Mouse (Mus musculus): Measurements from ENCODE around the gene Scaf1. TPM values are rescaled to one million over a fixed set of nuclear protein-coding genes. Genes with fewer than 3 reads are reported as not detected.
A peak's percentile ranks its signal among the peaks of the same experiment; 100 is the strongest.

Gene Scaf1
- polyA plus RNA-seq, 1 experiment from 2014 or later: 37.0 TPM

- WGBS: 0% methylated on average over 10 of the region's 18 CpGs
- peak within 1 kb of the TSS; percentile 96 for H3K9ac ChIP-seq
- peaks cover 30% of the 10 kb centered on the region for H3K36me3 ChIP-seq
- H3K9me3 ChIP-seq (replicated peaks): no peaks in the 10 kb centered on the region
- peak within 1 kb of the TSS; percentile 91 for H3K4me3 ChIP-seq
- no peaks in the 10 kb centered on the region for H3K27me3 ChIP-seq (replicated peaks)
- peak; percentile 9 for ATAC-seq (ENCODE audit: insufficient number of reproducible peaks, low FRiP score)
- peak within 1 kb of the TSS; percentile 98 for H3K27ac ChIP-seq (ENCODE audit: poor library complexity, severe bottlenecking)
- peak within 1 kb of the TSS; percentile 92 for H3K4me2 ChIP-seq
- peaks cover 21% of the 10 kb centered on the region for H3K4me1 ChIP-seq (replicated peaks)
Measured at GRCm38 (mm10) chr7:45052862-45053116, 36.6 kb upstream of the Scaf1 start, which contains the start of gene Prr12. Prr12 (minus strand) TSS chr7:45052881.

DNA sequence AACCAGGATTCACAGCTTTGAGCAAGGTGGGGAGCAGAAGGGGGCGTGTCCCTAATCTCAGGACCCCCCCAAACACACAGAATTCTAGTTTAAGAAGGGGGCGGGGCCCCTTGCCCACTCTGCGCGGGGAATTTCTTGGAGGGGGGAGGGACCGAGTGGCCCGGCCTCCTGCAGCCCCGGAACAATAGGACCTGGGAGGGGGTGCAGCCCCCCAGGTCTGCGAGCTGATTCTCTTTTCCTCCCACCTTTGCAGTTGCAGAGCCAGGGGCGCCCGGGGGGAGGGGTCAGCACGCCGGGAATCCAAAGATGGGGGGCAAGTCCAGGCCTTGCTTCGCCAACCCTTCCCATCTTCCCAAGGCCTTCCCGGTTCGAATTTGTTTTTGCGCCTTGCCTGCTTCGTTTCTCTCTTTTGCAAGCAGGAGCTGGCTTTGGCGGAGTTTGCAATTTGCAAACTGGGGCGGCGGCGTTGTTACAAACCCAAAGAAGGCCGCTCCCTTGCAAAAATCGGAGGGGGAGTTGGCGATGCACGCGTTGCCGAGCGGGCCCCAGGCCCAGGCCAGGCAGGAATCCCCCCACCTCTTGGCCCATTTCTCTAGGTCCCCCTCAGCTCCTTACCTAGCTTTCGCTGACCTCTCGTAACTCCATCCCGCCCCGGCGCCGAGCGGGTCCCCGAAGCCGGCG, 36.2 kb upstream of the Scaf1 start:
- peaks cover 21% of the 10 kb centered on the region for H3K4me1 ChIP-seq (replicated peaks)
- under 1% methylated on average over 38 of the region's 38 CpGs for WGBS
- H3K9ac ChIP-seq: peak overlapping the region; percentile 96
- no peaks in the 10 kb centered on the region for H3K9me3 ChIP-seq (replicated peaks)
- H3K4me3 ChIP-seq: peak overlapping the region; percentile 91
- H3K27me3 ChIP-seq (replicated peaks): no peaks in the 10 kb centered on the region
- peak overlapping the region; percentile 92 for H3K4me2 ChIP-seq
- peak overlapping the region; percentile 98 for H3K27ac ChIP-seq (ENCODE audit: poor library complexity, severe bottlenecking)
- peaks cover 35% of the 10 kb centered on the region for H3K36me3 ChIP-seq
- no peak for ATAC-seq (ENCODE audit: insufficient number of reproducible peaks, low FRiP score)

- H3K27me3 ChIP-seq (replicated peaks): no peaks in the 10 kb centered on the region
- ATAC-seq (ENCODE audit: insufficient number of reproducible peaks, low FRiP score): no peak
- H3K9me3 ChIP-seq (replicated peaks): no peaks in the 10 kb centered on the region
- H3K36me3 ChIP-seq: peaks cover 42% of the 10 kb centered on the region
- 2% methylated on average over 13 of the region's 13 CpGs for WGBS
- H3K4me1 ChIP-seq (replicated peaks): peaks cover 21% of the 10 kb centered on the region
- peak overlapping the region; percentile 96 for H3K9ac ChIP-seq
- peak overlapping the region; percentile 98 for H3K27ac ChIP-seq (ENCODE audit: poor library complexity, severe bottlenecking)
- H3K4me3 ChIP-seq: peak overlapping the region; percentile 91
- peak overlapping the region; percentile 92 for H3K4me2 ChIP-seq
Measured at GRCm38 (mm10) chr7:45051601-45051974, 35.4 kb upstream of the Scaf1 start.

- H3K9me3 ChIP-seq (replicated peaks): no peaks in the 10 kb centered on the region
- H3K4me2 ChIP-seq: peak overlapping the region; percentile 92
- H3K27ac ChIP-seq (ENCODE audit: poor library complexity, severe bottlenecking): peak overlapping the region; percentile 98
- H3K4me3 ChIP-seq: peak overlapping the region; percentile 91
- WGBS: 5% methylated on average over 16 of the region's 16 CpGs
- peak overlapping the region; percentile 96 for H3K9ac ChIP-seq
- ATAC-seq (ENCODE audit: insufficient number of reproducible peaks, low FRiP score): peak; percentile 22; the same call in 1 of the 2 replicates
- peaks cover 21% of the 10 kb centered on the region for H3K4me1 ChIP-seq (replicated peaks)
- no peaks in the 10 kb centered on the region for H3K27me3 ChIP-seq (replicated peaks)
- peaks cover 48% of the 10 kb centered on the region for H3K36me3 ChIP-seq
Measured at GRCm38 (mm10) chr7:45050945-45051600, 34.9 kb upstream of the Scaf1 start.

DNA sequence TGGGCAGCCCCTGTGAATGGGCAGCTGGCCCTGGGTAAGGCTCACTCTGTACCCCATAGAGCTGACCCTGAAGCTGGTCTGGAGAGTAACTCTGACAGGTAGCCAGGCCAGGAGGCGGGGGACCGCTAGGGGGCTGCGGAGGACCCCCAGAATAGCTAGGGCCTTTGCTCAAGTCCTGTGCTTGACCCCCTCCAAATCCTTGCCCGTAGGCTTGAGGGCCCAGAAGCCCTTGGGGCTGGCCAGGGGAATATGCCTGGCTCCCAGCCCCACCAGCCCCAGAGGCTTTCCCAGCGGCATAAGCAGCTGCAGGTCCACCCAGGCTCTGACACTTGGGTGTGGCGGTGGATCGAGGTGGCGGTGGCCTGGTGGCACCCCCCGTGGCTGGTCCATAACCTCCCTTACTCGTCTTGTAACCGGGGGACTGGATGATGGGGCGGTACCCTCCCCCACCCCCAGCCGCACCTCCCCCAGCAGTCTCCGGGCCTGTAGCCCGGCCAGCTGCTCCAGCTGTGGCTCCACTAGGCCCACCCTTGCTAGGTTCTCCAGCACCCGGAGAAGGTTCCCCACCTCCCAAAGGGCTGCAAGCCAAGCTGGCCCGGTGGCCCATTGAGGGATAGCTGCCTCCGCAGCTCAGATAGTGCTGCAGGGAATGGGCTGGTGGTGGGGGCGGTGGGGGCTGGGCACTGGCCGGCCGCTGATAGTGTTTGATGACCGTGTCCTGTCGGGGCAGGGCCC, 32.9 kb upstream of the Scaf1 start:
- H3K4me1 ChIP-seq (replicated peaks): peaks cover 21% of the 10 kb centered on the region
- whole genome bisulfite sequencing: 93% methylated on average over 23 of the region's 23 CpGs

DNA sequence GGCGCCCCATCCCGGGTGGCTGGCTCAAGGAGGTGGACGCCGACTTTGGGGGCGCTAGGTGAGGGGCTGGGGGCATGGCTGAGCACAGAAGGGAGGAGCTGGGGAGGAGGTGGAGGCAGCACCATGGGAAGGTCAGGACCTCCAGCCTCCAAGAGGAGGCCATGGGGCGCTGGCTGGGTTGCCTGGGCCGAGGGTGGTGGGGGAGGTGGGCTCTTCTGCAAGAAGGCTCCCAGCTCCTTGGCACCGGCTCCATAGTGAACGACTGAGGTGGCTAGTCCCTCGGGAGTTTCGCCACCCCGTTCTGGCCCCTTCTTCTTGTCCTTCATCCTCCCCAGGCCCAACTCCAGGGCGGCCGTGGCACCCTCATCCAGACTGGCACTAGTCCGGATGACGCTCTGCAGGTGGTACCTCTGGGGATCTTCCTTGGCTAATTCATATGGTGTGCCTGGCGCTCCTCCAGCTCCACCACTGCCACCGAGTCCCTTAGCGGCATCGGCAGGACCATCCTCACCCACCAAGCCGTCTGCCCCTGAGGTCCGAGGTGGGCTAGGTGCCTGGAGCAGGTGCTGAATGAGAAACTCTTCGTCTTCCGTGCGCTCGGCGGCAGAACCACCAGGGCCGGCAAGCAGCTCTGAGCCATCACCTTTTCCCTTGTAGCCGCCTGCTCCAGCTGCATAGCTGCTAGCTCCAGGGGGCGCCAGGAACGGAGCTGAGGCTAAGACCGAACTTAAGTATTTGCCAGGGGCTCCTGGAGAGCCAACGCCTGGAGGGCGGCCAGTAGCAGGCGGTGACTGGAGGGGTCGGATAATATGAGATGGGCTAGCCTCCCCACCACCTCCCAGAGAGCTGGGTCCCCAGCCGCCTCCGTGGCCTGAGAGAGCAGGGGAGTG, 32.1 kb upstream of the Scaf1 start:
- ATAC-seq (ENCODE audit: insufficient number of reproducible peaks, low FRiP score): no peak
- Histone ChIP-seq H3K4me1 (replicated peaks) (peaks cover 21% of the 10 kb centered on the region), H3K36me3 (peaks cover 75% of the 10 kb centered on the region), H3K27me3 (replicated peaks) (no peaks in the 10 kb centered on the region), H3K9ac (no peak overlapping the region), H3K4me3 (no peak overlapping the region), H3K9me3 (replicated peaks) (no peaks in the 10 kb centered on the region), H3K27ac (ENCODE audit: poor library complexity, severe bottlenecking) (no peak overlapping the region), H3K4me2 (no peak overlapping the region)
- WGBS: 92% methylated on average over 38 of the region's 38 CpGs

More for the DNA sequence above, 32.9 kb upstream of the Scaf1 start:
- no peaks in the 10 kb centered on the region for H3K9me3 ChIP-seq (replicated peaks)
- ATAC-seq (ENCODE audit: insufficient number of reproducible peaks, low FRiP score): no peak
- no peak overlapping the region for H3K4me3 ChIP-seq
- H3K27ac ChIP-seq (ENCODE audit: poor library complexity, severe bottlenecking): no peak overlapping the region
- no peak overlapping the region for H3K9ac ChIP-seq
- H3K4me2 ChIP-seq: no peak overlapping the region
- H3K27me3 ChIP-seq (replicated peaks): no peaks in the 10 kb centered on the region
- peaks cover 67% of the 10 kb centered on the region for H3K36me3 ChIP-seq

DNA sequence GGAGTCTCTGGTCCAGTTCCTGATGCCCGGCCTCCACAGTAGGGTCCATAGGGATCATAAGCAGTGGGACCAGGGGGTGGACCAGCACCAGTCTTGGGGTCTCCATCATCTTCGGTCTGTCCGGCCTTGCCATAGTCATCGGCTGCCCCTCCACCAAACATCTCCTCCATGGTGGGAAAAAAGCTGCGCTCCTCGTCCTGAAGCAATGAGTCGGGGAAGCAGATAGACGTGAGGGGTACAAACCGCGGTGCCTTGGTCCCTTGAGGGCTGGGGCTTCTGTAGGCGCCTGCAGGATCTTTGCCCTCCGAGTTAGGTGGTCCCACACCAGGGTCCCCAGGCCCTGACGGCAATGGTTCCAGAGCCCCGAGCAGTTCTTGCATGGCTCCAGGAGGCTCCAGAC, 31.3 kb upstream of the Scaf1 start:
- ATAC-seq (ENCODE audit: insufficient number of reproducible peaks, low FRiP score): no peak
- peaks cover 83% of the 10 kb centered on the region for H3K36me3 ChIP-seq
- H3K9ac ChIP-seq: no peak overlapping the region
- no peaks in the 10 kb centered on the region for H3K9me3 ChIP-seq (replicated peaks)
- H3K4me2 ChIP-seq: no peak overlapping the region
- 96% methylated on average over 14 of the region's 14 CpGs for WGBS
- H3K27ac ChIP-seq (ENCODE audit: poor library complexity, severe bottlenecking): no peak overlapping the region
- no peaks in the 10 kb centered on the region for H3K27me3 ChIP-seq (replicated peaks)
- peaks cover 21% of the 10 kb centered on the region for H3K4me1 ChIP-seq (replicated peaks)
- no peak overlapping the region for H3K4me3 ChIP-seq

GRCm38 (mm10) chr7:45046853-45047350, 30.7 kb upstream of the Scaf1 start:
- 94% methylated on average over 26 of the region's 26 CpGs for WGBS

GRCm38 (mm10) chr7:45045741-45046140, 29.6 kb upstream of the Scaf1 start:
- 93% methylated on average over 22 of the region's 22 CpGs for WGBS
- H3K4me1 ChIP-seq (replicated peaks): peaks cover 8% of the 10 kb centered on the region
- H3K27ac ChIP-seq (ENCODE audit: poor library complexity, severe bottlenecking): no peak overlapping the region
- H3K36me3 ChIP-seq: peaks cover 99% of the 10 kb centered on the region
- H3K9ac ChIP-seq: no peak overlapping the region
- no peak overlapping the region for H3K4me3 ChIP-seq
- no peaks in the 10 kb centered on the region for H3K27me3 ChIP-seq (replicated peaks)
- H3K9me3 ChIP-seq (replicated peaks): no peaks in the 10 kb centered on the region
- ATAC-seq (ENCODE audit: insufficient number of reproducible peaks, low FRiP score): no peak
- no peak overlapping the region for H3K4me2 ChIP-seq

More at GRCm38 (mm10) chr7:45046853-45047350, 30.7 kb upstream of the Scaf1 start:
- ATAC-seq (ENCODE audit: insufficient number of reproducible peaks, low FRiP score): no peak
- no peak overlapping the region for H3K4me2 ChIP-seq
- H3K4me3 ChIP-seq: no peak overlapping the region
- H3K9me3 ChIP-seq (replicated peaks): no peaks in the 10 kb centered on the region
- H3K27ac ChIP-seq (ENCODE audit: poor library complexity, severe bottlenecking): no peak overlapping the region
- H3K27me3 ChIP-seq (replicated peaks): no peaks in the 10 kb centered on the region
- peaks cover 89% of the 10 kb centered on the region for H3K36me3 ChIP-seq
- no peak overlapping the region for H3K9ac ChIP-seq
- peaks cover 19% of the 10 kb centered on the region for H3K4me1 ChIP-seq (replicated peaks)

DNA sequence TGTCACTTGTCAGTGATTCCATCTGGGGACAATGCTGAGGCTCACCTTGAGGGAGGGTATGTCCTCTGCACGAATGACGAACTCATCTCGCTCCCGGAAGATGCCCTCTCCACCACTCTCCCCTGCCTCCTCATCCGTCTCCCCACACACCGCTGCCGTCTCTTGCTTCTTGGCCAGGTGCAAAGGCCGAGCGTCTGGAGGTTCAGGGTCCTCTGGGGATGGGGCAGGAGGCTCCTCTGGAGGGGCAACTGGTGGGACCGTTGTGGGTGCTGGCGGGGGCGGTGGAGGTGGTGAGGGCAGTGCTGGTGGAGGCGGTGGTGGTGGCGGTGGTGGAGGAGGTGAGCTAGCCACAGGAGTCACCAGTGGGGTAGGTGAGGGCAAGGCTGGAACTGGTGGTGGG, 27.1 kb upstream of the Scaf1 start:
- Histone ChIP-seq H3K27me3 (replicated peaks) (no peaks in the 10 kb centered on the region), H3K9me3 (replicated peaks) (no peaks in the 10 kb centered on the region), H3K27ac (ENCODE audit: poor library complexity, severe bottlenecking) (no peak overlapping the region), H3K4me1 (replicated peaks) (no peaks in the 10 kb centered on the region), H3K9ac (no peak overlapping the region), H3K36me3 (peaks cover 98% of the 10 kb centered on the region), H3K4me3 (no peak overlapping the region), H3K4me2 (no peak overlapping the region)
- WGBS: 97% methylated on average over 14 of the region's 14 CpGs
- ATAC-seq (ENCODE audit: insufficient number of reproducible peaks, low FRiP score): no peak

Measured in heart, embryonic 12.5 days (tissue).